Mouse (Mus musculus) heart, adult 18-20 months (tissue): ENCODE measurements at regions not wholly inside any gene's neighbourhood (a gene's known extent, or its start where the extent isn't known, plus 50 kb on each side); places are given as distances from the start of the nearest gene placed in this dataset.
"Not testable (repeated sequence)": the region's sequence is repeated elsewhere in the genome, so short reads cannot be mapped to it uniquely, and the experiment has no call there.

Experiments used
- DNase-seq, 2 experiments: peaks; one replicate each; pipeline ENCODE4 v3.0.0; 2021 to 2022; ENCODE audit warnings: mixed read lengths in 1 of 2

- no peak for DNase-seq
Measured at GRCm38 (mm10) chr6:107012938-107013511, 213.1 kb upstream of the Crbn start.

DNA sequence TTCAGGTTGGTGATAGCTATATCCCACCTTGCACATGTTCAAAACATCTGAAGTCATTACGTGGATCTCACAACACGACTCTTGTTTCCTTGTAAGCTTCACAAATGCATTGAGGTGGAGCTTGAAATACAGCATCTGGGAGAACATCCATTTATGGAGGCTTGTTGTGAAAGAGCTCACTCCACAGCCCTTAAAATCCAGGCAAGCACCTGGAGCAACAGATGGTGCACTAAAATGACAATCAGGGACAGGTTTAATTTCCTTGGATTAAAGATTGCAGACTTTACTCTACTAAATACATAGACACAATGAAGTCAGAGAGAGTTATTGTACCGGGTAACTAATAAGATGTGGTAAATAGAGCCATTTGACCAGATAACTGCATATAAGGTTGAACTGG is 219.2 kb upstream of the Crbn start:
- DNase-seq = no peak

DNA sequence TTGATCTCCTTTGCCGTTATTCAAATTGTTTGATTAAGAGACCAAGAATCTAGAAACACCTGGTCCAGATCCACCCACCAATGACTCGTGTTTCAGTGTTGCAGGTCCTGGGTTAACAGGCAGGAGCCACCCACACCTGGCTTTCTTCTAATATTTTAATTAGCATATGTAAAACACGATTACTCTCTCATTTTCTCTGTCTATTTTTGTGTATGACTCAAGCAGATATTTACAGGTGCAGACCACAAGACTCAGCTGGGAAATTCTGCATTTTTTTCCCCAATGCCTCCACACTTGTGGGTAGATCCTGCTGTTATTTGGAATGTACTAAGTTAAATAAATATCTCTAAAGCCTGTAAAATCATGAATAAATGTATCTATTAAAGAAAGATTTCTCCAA is 245.3 kb upstream of the Crbn start:
- DNase-seq = no peak

DNA sequence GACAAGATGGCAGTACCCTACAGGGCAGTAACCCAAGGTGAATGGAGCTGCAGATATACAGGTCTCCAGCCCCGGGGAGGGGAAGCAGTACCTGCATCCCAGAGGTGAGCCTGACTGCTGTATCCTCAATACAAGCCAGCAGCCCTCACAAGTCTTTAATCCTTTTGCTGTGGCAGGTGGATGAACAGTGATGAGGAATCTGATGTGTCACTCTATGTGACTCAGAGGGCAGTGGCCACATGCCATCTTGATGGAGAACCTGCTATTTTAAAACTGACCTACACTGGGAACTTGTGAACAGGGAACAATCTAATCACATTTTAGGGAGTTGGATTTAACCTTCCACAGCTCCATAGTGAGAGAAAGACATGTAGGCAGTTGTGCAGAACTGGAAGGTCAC is 251.7 kb upstream of the Crbn start:
- no peak for DNase-seq

- DNase-seq = no peak
Measured at GRCm38 (mm10) chr6:107052180-107052579, 252.3 kb upstream of the Crbn start.

- no peak for DNase-seq
Measured at GRCm38 (mm10) chr6:107059001-107059765, 259.3 kb upstream of the Crbn start.

GRCm38 (mm10) chr6:107062886-107063565 is 263.1 kb upstream of the Crbn start:
- no peak for DNase-seq

DNA sequence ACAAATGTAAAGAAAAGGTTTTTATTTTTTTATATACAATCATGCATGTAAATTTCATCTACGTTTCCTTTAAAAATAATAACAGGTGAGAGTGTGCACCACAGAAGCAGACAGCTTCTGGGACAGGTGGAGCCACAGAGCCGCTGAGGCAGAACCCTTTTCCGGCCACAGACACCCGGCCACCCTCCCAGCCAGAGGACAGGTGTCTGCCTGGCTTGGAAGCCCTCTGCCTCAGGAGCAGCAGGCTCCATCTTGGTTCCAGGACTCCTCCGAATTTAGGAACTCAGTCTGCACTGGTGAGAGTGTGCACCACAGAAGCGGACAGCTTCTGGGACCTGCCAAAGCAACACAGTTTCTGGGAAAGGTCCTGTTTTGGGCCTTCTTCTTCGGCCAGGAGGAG is 270.6 kb upstream of the Crbn start:
- DNase-seq = no peak

DNA sequence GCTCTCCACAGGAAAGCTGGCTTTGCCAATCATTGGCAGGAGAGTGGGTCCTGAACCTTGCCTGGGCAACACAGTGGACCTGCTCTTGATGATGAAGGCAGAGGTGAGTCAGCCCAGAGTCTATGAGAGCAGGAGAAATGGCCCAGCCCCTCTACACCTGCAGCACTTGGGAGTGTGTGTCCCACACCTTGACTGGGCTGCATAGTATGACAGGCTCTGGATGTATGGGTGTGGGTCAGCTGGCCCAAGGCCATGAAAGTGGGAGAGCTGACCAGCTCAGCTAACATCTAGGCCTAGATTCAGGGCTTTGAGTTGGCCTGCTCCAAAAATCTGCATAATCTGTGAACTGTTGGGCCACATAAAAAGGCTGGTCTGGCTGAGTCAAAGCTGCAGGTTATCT is 292.7 kb upstream of the Crbn start:
- DNase-seq = no peak

GRCm38 (mm10) chr6:107128716-107129115 is 328.8 kb upstream of the Crbn start:
- DNase-seq = no peak

DNA sequence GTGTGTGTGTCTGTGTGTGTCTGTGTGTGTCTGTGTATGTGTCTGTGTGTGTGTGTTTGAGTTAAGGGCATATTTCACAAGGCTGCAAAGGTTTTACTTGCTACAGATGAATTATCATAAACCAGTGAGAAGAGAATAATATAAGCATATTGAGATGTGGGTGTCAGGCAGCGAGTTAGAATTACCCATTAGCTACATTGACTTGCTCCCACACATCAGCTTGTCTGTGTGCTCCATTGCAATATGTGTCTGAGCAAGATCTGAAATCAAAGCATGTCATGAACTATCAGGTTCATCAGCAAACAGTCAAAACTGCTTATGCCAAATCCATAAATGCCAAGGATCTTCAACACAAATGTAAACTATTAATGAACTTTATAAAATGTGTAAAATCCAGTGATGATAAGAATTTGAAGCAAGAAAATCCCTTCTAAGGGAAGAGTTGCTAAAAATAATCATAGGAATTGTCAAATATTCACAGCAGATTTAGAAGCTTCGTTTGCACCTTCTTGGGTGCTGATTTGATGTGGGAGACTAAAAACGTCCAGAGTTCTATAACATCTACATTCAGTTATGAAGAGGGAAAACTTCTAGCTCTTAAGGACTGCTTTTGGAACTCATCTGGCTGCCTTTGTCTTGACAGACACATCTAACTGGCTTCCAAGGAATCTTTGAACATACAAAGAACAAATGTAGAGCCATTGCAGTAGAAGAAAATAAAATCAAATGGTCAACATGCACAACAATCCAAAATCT is 361.7 kb upstream of the Lrrn1 start:
- DNase-seq = no peak

- no peak for DNase-seq
Measured at GRCm38 (mm10) chr6:107218309-107218708, 311.3 kb upstream of the Lrrn1 start.

- DNase-seq = no peak
Measured at GRCm38 (mm10) chr6:107218721-107219120, 310.8 kb upstream of the Lrrn1 start.

- no peak for DNase-seq
Measured at GRCm38 (mm10) chr6:107222602-107223001, 307.0 kb upstream of the Lrrn1 start.

- not testable (repeated sequence) for DNase-seq
Measured at GRCm38 (mm10) chr6:107229843-107230242, 299.7 kb upstream of the Lrrn1 start.

- no peak for DNase-seq
Measured at GRCm38 (mm10) chr6:107237692-107238091, 291.9 kb upstream of the Lrrn1 start.

DNA sequence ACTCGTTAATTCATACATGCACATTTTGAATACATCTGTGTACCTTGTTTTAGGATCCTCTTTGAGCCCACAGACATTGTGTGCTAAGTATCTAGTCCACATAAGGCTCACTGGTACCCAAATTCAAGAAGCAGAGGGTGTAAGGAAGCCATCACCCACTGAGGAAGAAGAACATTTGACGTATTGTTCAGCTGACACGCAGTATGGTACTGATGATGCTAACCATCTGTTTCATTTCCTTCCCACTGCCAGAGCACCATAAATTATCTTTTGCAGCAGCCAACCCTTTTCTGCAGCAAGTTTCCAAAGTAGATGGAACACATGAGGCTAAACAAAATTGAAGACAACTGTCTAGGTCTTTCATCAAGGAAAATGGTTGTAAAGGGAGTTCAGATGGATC is 285.6 kb upstream of the Lrrn1 start:
- DNase-seq = no peak

DNA sequence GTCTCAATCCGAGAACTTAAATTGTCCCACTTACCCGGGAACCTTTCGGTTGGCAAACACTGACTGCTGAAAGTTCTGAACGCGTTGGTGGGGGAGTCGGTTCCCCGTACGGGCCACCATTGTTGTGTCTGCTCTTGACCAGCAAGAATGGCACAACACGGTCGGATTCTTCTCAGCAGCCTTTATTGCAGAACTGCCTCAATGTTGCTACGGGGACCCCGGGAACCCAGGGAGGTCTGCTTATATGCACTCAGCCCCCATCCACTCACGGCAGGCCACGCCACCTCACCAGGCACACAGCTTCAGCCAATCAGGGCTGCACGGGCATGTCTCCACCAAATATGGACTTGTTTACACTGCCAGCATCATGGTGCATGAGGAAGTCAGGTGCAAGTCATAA is 249.2 kb upstream of the Lrrn1 start:
- DNase-seq = no peak

DNA sequence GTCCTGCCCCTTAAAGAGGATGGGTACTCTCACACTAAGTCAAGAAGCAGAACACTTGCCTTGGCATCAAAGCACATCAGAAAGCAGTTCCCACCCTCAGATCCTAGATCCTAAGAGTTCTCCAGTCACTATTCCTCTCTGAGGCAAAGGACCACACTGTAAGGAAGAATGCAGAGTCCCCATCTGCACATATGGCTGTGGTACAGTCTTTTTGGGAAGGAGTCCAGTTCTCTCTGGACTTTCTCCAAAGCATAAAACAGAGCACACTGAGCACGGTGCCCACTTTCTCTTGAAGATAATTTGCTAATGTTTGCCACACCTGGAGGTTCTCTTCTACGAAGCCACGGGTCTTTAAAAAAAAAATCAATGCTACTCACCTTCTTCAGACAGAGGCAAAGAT is 238.7 kb upstream of the Lrrn1 start:
- DNase-seq = no peak

DNA sequence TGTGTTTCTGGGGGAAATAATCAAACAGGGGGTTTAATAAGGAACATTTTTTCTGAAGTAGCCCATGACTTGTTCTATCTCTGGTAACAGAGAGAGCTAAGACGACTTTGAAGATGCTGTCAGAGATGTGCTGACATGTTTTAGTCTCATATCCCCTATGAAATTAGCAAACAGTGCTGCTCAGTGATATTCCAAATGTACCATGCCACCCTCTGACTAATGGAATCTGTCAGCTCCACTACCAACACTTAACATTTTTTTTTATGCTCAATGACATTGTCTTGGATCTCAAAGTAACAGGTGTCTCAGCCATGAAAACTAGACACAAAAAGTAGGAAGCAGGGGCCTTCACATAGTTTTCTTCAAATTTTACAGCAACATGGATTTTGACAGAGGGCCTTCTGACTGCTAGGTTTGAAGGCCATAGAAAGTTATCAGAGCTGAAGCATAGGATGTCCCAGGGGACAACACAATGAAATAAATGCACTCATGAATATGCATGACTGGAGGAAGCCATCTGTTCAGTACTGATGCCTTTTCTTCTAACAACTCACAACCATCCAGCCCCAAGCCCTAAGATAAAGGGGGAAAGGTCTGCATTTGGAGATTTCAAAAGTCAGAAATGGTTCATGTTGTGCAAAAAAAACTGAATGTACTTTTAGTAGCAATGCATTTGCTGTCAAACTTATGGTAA is 225.7 kb upstream of the Lrrn1 start:
- no peak for DNase-seq

- no peak for DNase-seq
Measured at GRCm38 (mm10) chr6:107319565-107319964, 210.0 kb upstream of the Lrrn1 start.

DNA sequence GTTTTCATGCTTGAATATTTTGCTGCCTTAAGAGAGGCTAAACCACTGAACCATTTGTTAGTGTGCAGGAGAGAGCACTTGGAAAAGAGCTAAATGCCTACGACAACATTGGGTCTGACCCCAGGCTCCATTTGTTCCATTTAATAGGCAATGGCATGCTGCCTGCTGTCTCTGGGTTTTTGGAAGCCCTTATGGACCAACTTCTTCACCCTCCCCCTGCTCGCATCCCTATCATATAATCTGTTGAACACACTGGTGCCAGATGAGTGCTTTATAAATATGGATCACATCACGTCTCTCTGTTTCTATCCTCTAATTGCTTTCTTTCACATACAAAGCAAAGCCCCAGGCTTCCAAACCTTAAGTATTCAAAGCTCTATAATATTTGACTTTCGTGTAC is 179.1 kb upstream of the Lrrn1 start:
- no peak for DNase-seq
